Mouse (Mus musculus) brain, adult 2 months (tissue): ENCODE measurements around the gene Ocel1.
A peak's percentile ranks its signal among the peaks of the same experiment; 100 is the strongest.

ENCODE experiments used
- DNase-seq: peaks from one replicate; pipeline ENCODE4 v3.0.0; 2011; ENCODE audit warnings: low read depth, low spot score

The Ocel1 gene

DNA sequence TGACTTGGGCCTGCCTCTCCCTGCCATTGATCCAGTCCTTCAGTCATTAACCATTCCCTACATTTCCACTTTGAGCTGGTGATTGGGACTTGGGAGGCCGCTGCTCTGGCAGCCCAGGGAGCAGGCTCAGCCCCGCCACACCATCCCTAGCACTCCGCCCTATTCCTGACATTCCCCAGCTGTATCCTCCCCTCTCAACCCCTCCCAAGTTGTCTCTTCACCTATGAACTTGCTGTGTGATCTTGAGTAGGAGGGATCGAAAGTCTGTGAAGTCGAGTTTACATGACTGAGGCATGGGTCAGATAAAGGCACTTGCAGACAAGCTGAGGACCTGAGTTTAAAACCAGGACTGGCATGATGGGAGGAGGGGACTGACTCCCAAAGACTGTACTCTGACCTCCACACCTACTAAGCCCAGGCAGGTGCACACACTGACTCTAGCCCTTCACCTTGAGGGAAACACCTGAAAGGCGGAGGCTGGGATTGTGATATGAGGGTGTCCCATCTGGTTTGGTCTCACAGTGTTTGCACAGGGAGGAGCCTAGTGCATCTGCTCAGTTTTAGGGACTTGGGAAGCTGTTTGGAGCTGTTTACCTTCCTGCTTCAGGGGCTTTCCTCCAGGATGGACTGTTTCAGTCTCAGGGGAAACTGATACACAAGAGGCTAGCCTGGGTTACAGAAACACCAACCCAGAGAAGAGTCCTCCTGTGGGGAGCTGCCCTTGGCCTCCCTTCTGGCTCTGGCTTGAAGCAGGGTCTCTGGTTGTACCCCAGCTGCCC is 32.2 kb downstream of the Ocel1 start:
- no peak for DNase-seq

DNA sequence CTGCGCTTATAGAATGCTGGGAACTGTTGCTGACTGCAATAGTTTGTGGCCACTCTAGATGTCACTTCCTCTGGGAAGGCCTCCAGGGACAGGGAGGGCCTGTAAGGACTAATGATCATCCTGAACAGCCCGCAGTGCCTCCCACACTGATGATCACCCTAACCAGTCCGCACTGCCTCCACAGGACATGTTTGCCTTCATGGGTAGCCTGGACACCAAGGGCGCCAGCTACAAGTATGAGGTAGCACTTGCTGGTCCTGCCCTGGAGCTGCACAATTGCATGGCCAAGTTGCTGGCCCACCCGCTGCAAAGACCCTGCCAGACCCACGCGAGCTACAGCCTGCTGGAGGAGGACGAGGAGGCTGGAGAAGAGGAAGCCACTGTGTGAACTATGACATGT is 32.9 kb downstream of the Ocel1 start:
- DNase-seq = no peak

DNA sequence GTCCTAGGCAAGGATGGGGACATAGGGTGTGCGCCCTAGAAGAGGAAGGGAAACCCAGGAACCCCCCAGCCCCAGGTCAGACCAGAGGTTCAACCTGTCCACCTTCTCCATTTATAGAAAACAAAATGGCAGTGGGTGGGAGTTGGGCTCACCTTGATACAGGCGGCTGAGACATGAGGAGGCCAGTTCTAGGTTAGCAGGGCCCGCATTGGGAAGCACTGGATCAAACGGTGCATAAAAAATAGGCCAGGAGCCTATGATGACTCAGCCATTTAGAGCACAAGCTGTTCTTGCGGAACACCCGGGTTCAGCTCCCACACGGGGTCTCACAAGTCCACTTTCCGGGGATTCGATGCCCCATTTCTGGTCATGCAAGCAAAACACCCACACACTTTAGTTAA is 33.9 kb downstream of the Ocel1 start:
- DNase-seq = peak; percentile 75

DNA sequence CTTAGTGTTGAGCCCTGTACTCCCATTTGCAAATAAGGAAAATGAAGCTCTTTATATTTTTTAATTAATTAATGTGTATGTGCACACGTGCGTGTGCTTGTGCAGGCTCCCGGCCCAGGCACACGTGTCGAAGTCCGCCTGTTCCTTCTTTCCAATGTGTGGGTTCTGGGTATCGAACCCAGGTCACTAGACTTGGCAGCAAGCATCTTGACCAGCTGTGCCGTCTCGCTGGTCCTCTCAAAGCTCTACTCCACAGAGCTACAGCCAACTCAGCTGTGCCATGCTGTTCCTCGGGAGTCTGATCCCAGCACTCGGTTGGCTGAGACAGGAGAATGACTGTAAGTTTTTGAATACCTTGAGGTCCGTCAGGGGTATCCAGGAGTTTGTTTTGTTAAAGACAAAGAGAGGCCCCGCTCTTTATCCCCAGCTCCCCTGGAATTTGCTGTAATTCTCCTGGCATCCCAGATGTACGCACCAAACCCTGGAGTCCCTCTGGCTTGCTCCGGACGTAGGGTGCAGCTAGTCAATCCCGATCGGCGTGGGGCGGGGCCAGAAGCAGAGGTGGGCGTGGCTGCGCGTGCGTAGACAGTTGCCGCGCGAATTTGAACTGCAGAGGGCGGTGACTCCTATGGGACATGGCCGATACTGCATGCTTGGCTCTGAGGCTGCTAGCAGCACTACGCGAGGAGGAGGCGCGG is 34.5 kb downstream of the Ocel1 start, which contains the start of gene Ankle1:
Gene Ankle1 (plus strand): TSS at position 610 of the 698 bp plus-strand sequence.
- peak; percentile 93 for DNase-seq

DNA sequence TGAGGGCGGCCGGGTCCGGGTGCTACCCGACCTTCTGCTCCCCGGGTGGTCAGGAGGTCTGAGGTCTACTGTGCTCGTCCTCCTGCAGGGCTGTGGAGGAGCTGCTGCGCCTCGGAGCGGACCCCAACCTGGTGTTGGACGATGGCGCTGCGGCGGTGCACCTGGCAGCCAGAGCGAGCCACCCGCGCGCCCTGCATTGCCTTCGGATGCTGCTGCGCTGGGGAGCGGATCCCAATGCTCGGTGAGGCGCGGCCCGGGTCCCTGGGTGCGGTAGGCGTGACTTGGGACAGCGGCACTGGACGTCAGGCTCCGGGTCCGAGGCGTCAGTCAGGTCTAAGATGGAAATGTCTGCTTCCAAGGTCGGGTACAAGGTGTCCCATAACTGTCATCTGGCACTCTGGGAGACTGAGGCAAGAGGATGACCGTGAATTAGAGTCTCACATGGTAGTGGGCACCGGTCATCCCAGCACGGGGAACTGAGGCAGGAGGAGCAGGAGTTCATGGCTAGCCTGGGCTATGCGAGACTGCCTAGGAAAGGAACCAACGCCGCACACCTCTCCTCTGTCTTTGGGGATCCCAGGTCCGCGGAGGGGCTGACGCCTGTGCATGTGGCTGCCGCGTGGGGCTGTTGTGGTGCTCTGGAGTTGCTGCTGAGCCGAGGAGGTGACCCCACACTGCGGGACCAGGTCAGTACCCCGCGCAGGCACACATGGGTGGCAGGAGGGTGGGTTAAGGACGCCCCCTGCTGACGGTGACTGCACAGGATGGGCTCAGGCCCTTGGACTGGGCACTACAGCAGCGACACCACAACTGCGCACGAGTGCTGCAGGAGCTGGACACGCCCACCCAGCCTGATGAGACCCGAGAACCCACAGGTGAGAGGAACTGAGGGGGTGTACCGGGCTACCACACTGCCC is 35.3 kb downstream of the Ocel1 start:
- peak; percentile 21 for DNase-seq

DNA sequence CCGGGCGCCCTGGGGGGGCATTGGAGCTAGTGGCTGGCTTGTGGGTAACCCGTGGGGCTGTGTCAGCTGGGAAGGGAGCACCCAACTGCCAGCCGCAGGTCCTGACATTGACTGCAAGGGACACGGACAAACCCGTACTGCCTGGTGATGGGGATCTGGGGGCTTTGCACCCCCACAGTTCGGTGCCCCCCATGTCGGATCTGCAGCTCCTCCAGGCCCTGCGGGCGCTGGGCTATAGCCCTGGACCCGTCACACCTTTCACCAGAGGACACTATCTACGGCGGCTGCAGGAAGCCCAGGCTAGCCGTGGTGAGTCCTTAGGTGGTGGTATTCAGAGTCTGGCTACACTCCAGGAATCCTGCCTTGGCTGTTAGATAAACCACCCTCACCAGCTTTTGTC is 36.3 kb downstream of the Ocel1 start:
- DNase-seq = no peak

DNA sequence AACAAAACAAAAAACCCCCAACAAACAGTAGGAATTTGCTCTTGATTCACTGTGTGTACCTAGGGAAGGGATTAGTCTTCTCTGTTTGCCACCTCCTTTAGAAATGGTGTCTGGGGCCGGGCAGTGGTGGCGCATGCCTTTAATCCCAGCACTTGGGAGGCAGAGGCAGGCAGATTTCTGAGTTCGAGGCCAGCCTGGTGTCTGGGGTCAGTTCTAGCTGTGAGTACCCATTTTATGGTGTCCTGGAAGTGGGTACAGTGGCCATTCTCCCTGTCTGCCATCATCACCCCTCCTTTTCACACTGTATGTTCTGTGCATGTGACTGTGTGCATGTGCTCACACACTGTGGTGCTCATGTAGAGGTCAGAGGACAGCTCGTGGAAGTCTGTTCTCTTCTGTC is 37.1 kb downstream of the Ocel1 start:
- no peak for DNase-seq

DNA sequence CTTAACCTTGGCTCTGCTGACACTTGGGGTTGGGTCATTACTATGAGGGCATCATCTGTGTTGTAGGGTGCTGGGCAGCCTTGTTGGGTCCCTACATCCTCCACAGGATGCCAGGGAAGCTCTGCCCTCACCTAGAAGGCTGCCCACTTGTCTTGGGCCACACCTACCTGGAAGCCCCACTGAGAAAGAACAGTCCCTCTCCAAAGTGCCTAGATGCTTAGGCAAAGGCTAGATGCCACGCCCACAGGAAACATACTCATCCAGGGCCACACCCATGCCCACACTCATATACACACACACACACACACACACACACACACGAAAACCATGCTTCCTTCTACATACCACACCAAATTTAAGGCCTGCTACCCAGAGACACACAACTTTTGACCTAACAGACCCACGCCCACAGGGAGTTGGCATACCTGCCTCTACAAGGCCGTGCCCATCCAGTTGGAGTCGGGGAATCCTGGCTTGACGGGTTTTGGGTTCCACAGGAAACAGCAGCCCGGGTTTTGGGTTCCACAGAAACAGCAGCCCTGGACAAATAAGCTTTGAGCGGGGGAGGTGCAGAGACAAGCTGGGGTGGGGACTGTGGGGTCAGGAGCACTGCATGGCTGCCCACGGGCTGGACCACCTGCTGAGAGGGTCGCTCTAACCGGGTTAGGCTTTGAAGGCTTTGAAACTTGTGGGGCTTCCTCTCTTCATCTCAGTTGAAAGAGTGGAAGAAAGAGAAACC is 40.6 kb downstream of the Ocel1 start:
- DNase-seq = no peak

DNA sequence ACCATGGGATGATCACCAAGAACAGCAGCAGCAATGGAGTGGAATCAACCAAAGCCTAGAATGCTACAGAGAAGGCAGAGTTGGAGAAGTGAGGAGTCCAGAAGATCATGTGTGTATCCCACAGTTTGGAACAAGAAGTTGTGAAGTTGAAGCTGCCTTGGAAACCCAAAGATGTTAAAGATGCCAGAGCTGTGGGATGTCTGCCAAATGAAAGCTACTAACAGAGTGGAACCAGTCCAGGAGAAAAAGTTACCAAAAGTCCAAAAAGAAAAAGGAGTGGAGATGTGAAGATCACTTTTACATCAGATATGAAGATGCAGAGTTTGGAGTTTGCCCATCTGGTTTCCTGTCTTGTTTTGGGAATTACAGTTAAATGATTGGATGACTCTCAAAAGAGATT is 51.0 kb downstream of the Ocel1 start:
- DNase-seq = no peak
